Mouse (Mus musculus) erythroblast, embryonic 14.5 days (primary cell): ENCODE results near the gene Hoxa9.

Source experiments
- GATA1 ChIP-seq: IDR thresholded peaks from 2 replicates; pipeline ENCODE4 v1.6.1; 2012; ENCODE audit warnings: low read length, inconsistent platforms, mixed read lengths
- TAL1 ChIP-seq: IDR thresholded peaks from 3 replicates; pipeline ENCODE4 v1.6.1; 2012; ENCODE audit warnings: low read length, inconsistent platforms, mixed read lengths

DNA sequence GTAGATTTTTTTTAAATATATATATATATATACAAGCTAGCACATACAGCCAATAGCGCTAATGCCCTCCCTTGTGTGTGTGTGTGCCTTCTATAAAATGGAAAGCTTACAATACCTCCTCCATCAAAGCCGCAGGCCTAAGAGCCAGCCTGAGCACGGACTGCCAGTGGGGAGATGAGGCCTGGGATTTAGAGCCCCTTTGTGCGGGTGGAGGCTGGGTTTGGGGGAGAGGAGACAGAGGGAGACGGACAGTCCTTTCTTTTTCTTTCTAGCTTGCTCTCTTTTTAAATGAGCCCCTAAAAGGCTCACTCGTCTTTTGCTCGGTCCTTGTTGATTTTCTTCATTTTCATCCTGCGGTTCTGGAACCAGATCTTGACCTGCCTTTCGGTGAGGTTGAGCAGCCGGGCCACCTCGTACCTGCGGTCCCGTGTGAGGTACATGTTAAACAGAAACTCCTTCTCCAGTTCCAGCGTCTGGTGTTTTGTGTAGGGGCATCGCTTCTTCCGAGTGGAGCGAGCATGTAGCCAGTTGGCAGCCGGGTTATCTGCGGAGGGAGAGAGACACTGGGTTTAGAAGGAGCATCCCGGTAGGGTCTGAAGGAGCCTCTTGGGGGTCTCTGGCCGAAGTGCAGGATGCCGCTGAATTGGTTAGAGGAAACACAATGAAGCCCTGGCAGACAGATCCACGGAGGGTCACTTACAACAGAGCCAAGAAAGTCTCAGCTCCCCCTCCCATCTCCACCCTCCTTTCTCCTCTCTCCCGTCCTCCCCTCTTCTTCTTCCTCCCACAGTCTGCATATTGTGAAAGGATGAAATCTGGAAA is 6.7 kb downstream of the Hoxa9 start:
- no peak for TF ChIP-seq TAL1
- TF ChIP-seq GATA1 = no peak
